Mouse (Mus musculus) forebrain, embryonic 11.5 days (tissue): ENCODE measurements at regions not wholly inside any gene's neighbourhood (a gene's known extent, or its start where the extent isn't known, plus 50 kb on each side); places are given as distances from the start of the nearest gene placed in this dataset.

ENCODE experiments used
- ATAC-seq: fragments of 200-750 bp; cut with Nextera tagmentation; replicated peaks from 2 replicates; pipeline ENCODE4 v1.8.0; 2017; ENCODE audit warnings: moderate TSS enrichment; ENCODE audit not compliant: low FRiP score
- DNase-seq: peaks from one replicate; pipeline ENCODE4 v3.0.0-alpha.2; 2017; ENCODE audit warnings: low spot score
- H3K27ac ChIP-seq: fragments of 300-500 bp; sonication (generic); 2 replicates; pipeline ENCODE4 v1.5.1; 2014; ENCODE audit warnings: low read depth, low read length
- H3K27me3 ChIP-seq: fragments of 300-500 bp; sonication (generic); 2 replicates; pipeline ENCODE4 v1.6.1; 2014; ENCODE audit warnings: mild to moderate bottlenecking, low read length, mixed read lengths; ENCODE audit not compliant: control insufficient read depth, insufficient read depth
- H3K36me3 ChIP-seq: fragments of 300-500 bp; sonication (generic); 2 replicates; pipeline ENCODE4 v1.6.1; 2014; ENCODE audit warnings: mild to moderate bottlenecking, low read length, moderate library complexity, mixed read lengths; ENCODE audit not compliant: control insufficient read depth, insufficient read depth
- H3K4me1 ChIP-seq: fragments of 300-500 bp; sonication (generic); replicated peaks from 2 replicates; pipeline ENCODE4 v1.6.1; 2014; ENCODE audit warnings: low read length, mixed read lengths; ENCODE audit not compliant: control insufficient read depth, insufficient read depth
- H3K4me2 ChIP-seq: fragments of 300-500 bp; sonication (generic); 2 replicates; pipeline ENCODE4 v1.6.1; 2014; ENCODE audit warnings: low read depth, mild to moderate bottlenecking, low read length, moderate library complexity, mixed read lengths; ENCODE audit not compliant: severe bottlenecking
- H3K4me3 ChIP-seq: fragments of 300-500 bp; sonication (generic); 2 replicates; pipeline ENCODE4 v1.5.1; 2014; ENCODE audit warnings: low read depth, low read length
- H3K9ac ChIP-seq: fragments of 300-500 bp; sonication (generic); 2 replicates; pipeline ENCODE4 v1.6.1; 2014; ENCODE audit warnings: low read length
- H3K9me3 ChIP-seq: fragments of 300-500 bp; sonication (generic); 2 replicates; pipeline ENCODE4 v1.6.1; 2016; ENCODE audit warnings: low read length, mixed read lengths; ENCODE audit not compliant: control insufficient read depth
- WGBS: fragments of 180-500 bp; shearing (Covaris S2); extraction: QIAGEN DNeasy Blood & Tissue Kit; methylation state at CpG from one replicate; pipeline ENCODE4 v1.1.7; 2014; 5-methylcytosine and 5-hydroxymethylcytosine counted together

GRCm38 (mm10) chr10:37423047-37423446 is 284.3 kb upstream of the Marcks start:
- Histone ChIP-seq H3K9ac (no peak overlapping the region), H3K36me3 (no peaks in the 10 kb centered on the region), H3K4me3 (no peak overlapping the region), H3K4me2 (no peak overlapping the region), H3K4me1 (no peaks in the 10 kb centered on the region), H3K9me3 (no peaks in the 10 kb centered on the region), H3K27ac (no peak overlapping the region), H3K27me3 (no peaks in the 10 kb centered on the region)
- DNase-seq (no peak), ATAC-seq (no peak)
- 52% methylated on average over 1 of the region's 1 CpGs for WGBS

- H3K4me3 ChIP-seq, result no peak overlapping the region
- H3K9ac ChIP-seq, result no peak overlapping the region
- ATAC-seq (no peak), DNase-seq (no peak)
- no peak overlapping the region for H3K27ac ChIP-seq
- no peaks in the 10 kb centered on the region for H3K9me3 ChIP-seq
- H3K4me2 ChIP-seq, result no peak overlapping the region
- 83% methylated on average over 2 of the region's 2 CpGs for whole genome bisulfite sequencing
- H3K27me3 ChIP-seq, result no peaks in the 10 kb centered on the region
- no peaks in the 10 kb centered on the region for H3K4me1 ChIP-seq
- H3K36me3 ChIP-seq, result no peaks in the 10 kb centered on the region
These were observed 283.9 kb upstream of the Marcks start for GRCm38 (mm10) chr10:37422612-37423011.

- ATAC-seq (no peak), DNase-seq (no peak)
- no peaks in the 10 kb centered on the region for H3K27me3 ChIP-seq
- no peak overlapping the region for H3K4me3 ChIP-seq
- no peak overlapping the region for H3K27ac ChIP-seq
- H3K4me1 ChIP-seq, result no peaks in the 10 kb centered on the region
- WGBS, result 53% methylated on average over 1 of the region's 1 CpGs
- H3K9me3 ChIP-seq, result no peaks in the 10 kb centered on the region
- no peaks in the 10 kb centered on the region for H3K36me3 ChIP-seq
- H3K4me2 ChIP-seq, result no peak overlapping the region
- H3K9ac ChIP-seq, result no peak overlapping the region
These were observed 277.6 kb upstream of the Marcks start for GRCm38 (mm10) chr10:37416321-37416720.

- Histone ChIP-seq H3K4me3 (no peak overlapping the region), H3K4me1 (no peaks in the 10 kb centered on the region), H3K27me3 (no peaks in the 10 kb centered on the region), H3K4me2 (no peak overlapping the region), H3K27ac (no peak overlapping the region), H3K36me3 (no peaks in the 10 kb centered on the region), H3K9me3 (no peaks in the 10 kb centered on the region), H3K9ac (no peak overlapping the region)
- 84% methylated on average over 1 of the region's 1 CpGs for WGBS
- ATAC-seq, result no peak
- DNase-seq, result no peak
These were observed 273.7 kb upstream of the Marcks start for GRCm38 (mm10) chr10:37412401-37412800.

GRCm38 (mm10) chr10:37409749-37410148 is 271.0 kb upstream of the Marcks start:
- Histone ChIP-seq H3K27me3 (no peaks in the 10 kb centered on the region), H3K36me3 (no peaks in the 10 kb centered on the region), H3K9ac (no peak overlapping the region), H3K27ac (no peak overlapping the region), H3K4me2 (no peak overlapping the region), H3K4me3 (no peak overlapping the region), H3K9me3 (no peaks in the 10 kb centered on the region), H3K4me1 (no peaks in the 10 kb centered on the region)
- no peak for ATAC-seq
- DNase-seq, result no peak
- WGBS, result 67% methylated on average over 1 of the region's 1 CpGs

GRCm38 (mm10) chr10:37407487-37407886 is 268.8 kb upstream of the Marcks start:
- ATAC-seq (no peak), DNase-seq (no peak)
- no peaks in the 10 kb centered on the region for H3K27me3 ChIP-seq
- no peaks in the 10 kb centered on the region for H3K36me3 ChIP-seq
- H3K4me2 ChIP-seq, result no peak overlapping the region
- no peak overlapping the region for H3K27ac ChIP-seq
- no peak overlapping the region for H3K9ac ChIP-seq
- H3K9me3 ChIP-seq, result no peaks in the 10 kb centered on the region
- H3K4me1 ChIP-seq, result no peaks in the 10 kb centered on the region
- no peak overlapping the region for H3K4me3 ChIP-seq
- 90% methylated on average over 2 of the region's 2 CpGs for WGBS

- Histone ChIP-seq H3K9me3 (no peaks in the 10 kb centered on the region), H3K27me3 (no peaks in the 10 kb centered on the region), H3K4me2 (no peak overlapping the region), H3K27ac (no peak overlapping the region), H3K4me1 (no peaks in the 10 kb centered on the region), H3K36me3 (no peaks in the 10 kb centered on the region), H3K9ac (no peak overlapping the region), H3K4me3 (no peak overlapping the region)
- DNase-seq, result no peak
- ATAC-seq, result no peak
- WGBS, result 83% methylated on average over 4 of the region's 4 CpGs
These were observed 266.2 kb upstream of the Marcks start for GRCm38 (mm10) chr10:37404933-37405332.

- Histone ChIP-seq H3K4me1 (no peaks in the 10 kb centered on the region), H3K36me3 (no peaks in the 10 kb centered on the region), H3K27me3 (no peaks in the 10 kb centered on the region), H3K9me3 (no peaks in the 10 kb centered on the region), H3K4me2 (no peak overlapping the region), H3K9ac (no peak overlapping the region), H3K4me3 (no peak overlapping the region), H3K27ac (no peak overlapping the region)
- ATAC-seq (no peak), DNase-seq (no peak)
These were observed 265.7 kb upstream of the Marcks start for GRCm38 (mm10) chr10:37404407-37404806.

GRCm38 (mm10) chr10:37402376-37402775 is 263.7 kb upstream of the Marcks start:
- H3K4me1 ChIP-seq, result peaks cover 2% of the 10 kb centered on the region; the same call in 1 of the 2 replicates
- H3K9me3 ChIP-seq, result no peaks in the 10 kb centered on the region
- no peak overlapping the region for H3K4me2 ChIP-seq
- DNase-seq (no peak), ATAC-seq (no peak)
- 89% methylated on average over 1 of the region's 1 CpGs for WGBS
- no peaks in the 10 kb centered on the region for H3K36me3 ChIP-seq
- no peak overlapping the region for H3K27ac ChIP-seq
- no peaks in the 10 kb centered on the region for H3K27me3 ChIP-seq
- H3K9ac ChIP-seq, result no peak overlapping the region
- no peak overlapping the region for H3K4me3 ChIP-seq
